Mouse (Mus musculus): ENCODE data around the gene Slc4a8. TPM values are rescaled to one million over a fixed set of nuclear protein-coding genes. Genes with fewer than 3 reads are reported as not detected.

Slc4a8 gene
- total RNA-seq (2021), result 1 to 10 TPM; 6.1 to 7.9 TPM
- long read RNA-seq, experiment 1, partial matches to known transcripts, result 1 of 3 reads
- long read RNA-seq, experiment 1, other reads (novel, unspliced or antisense), result 2 of 3 reads
- long read RNA-seq, experiment 2, partial matches to known transcripts, result 0 of 1 reads
- long read RNA-seq, experiment 2, other reads (novel, unspliced or antisense), result 1 of 1 reads

DNA sequence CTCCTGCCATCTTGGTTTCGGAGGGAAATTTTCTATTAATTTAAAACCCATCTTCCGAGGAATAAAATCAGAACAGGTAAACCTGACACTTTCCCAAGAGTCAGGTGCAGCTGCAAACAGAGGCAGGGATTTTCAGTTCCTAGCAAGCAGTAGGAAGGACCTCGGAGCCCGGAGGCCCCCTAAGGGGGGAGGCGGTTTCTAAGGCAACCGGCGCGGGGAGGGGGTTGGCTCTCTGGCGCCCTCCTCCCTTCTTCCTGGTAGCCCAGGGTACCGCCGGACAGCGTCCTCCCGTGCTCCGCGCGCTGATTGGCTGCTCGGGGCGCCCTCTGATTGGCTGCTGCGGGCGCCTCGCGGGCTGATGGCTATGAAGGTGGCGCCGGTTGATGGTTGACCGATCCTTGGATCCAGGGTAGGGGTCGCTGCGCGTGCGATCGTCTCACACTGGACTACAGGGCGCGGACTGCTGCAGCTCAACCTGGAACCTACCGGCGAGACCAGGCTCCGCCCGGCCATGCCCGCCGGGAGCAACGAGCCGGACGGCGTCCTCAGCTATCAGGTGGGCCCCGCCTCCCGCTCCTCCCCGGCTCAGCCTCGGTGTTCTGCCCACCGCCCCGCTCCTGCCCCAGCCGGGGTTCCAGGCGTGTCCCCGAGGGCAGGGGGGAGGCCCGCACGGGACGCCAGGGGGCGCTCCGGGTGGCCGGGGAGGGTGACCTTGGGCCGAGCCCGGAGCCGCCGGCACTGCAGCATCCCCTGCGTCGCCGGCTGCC, at the start of gene Slc4a8:
Slc4a8 (plus strand) TSS at position 329 of the 767 bp plus-strand sequence.
- DNase-seq, result peak; percentile 92 to 93

DNA sequence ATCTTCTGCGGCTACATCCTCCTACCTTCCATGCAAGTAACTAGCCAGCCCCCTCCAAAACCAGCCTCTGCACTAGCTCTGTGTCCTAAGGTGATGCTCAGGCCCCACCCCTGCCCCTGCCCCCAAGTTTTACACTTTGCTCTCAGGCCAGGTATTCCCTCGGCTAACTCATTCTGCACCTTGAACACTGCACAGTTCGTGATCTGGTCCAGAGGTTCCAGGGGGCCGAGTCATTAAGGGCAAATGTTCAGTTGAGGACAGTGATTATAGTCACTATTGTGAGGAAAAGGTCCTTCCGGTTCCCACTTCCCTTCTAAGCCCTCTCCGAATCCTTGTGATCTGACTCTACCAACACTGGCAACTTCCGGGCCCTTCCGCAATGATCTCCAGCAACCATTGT, 47.1 kb upstream of the Slc4a8 start:
- DNase-seq, result no peak

DNA sequence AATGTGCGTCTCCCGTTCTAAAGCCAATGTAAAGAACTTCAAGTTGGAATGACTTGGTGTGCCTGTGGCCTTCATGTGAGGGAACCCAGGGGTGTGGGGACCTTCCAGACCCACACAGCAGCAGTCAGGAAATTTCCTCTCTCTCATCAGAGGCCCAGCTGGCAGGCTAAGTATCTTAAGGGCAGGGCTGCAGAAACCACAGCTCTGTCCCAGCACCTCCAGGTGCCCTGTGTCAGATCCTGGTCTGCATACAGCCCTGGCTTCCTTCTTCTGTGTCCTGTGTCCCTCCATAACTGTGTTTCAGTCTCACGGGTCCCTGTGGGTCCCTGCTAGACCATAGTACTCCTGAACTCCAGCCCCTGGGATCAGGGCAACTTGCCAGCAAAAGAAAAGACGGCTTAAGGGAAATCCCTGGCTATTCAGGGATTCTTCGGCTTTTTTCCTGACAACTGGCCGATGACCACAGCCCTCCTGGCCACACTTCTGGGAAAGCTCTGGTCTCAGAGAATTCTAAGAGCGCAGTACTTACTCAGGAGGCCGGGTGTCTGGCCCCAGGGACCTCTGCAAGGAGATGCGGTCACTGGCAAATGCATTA, 46.1 kb upstream of the Slc4a8 start:
- DNase-seq, result no peak

DNA sequence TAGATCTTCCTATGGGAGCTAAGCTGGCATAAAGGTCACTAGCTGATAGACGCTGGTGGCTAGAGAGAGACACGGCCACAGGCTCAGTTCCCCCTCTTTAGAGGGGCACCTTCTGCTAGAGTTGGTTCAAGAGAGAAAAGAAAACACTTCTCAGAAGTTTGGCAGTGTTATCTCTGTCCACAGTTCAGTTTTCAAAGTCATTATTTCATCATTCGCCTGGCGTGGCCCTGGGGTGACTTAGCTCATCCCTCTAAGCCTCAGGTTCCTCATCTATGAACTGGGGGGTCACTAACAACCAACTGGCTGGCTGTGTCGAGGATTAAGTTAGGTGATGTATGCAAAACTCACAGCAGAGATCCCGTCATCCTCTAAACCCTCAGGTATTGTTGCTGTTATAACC, 43.6 kb upstream of the Slc4a8 start:
- no peak for DNase-seq

DNA sequence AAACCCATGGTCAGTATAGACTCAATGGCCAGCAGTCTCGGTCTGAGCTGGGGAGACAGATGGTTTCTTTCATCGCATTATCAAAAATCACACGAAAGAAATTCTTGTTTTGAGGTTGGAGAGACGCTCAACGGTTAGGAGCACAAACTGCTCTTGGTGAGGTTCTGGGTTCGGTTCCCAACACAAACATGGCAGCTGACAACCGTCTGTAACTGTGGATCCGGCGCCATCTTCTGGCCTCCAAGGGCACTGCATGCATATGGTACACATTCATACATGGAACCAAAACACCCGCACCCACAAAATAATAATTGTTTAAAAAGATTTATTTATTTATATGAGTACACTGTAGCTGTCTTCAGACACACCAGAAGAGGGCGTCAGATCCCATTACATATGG, 43.0 kb upstream of the Slc4a8 start:
- no peak for DNase-seq

DNA sequence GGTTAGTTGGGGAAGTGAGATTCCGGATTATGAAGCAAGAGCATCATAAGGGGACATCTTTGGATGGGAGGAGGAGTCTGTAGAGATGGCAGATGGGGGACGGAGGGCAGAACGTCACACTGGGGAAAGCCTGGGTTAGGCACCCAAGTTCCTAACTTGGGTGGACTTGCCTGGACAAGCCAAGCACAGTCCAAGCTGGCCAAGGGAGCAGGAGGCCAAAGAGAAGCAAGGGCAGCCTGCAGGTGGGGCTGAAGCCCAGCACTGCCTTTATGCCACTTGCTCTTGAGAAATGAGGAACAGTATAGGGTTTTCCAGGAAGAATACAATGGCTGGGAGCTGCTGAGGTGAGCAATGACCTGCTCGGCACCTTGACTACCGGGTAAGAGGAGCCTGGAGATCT, 42.3 kb upstream of the Slc4a8 start:
- no peak for DNase-seq

DNA sequence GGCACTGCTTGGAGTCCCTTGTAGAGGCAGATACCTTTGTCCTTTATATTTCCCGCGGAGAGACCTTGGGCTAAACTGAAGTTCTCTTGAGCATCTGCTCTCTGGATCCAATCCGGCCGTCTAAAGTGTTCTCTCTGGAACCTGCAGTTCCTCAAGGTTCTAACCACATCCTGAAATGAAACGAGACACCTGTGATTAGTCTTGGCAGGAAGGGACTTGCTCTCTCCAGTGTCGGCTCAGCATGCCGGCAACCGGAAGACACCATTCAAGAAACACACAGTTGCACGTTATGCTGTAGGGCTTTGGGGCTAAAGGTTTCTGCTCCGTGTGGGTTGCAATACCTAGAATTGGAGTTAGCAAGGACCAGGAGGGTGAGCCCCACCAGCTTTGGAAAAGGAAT, 41.5 kb upstream of the Slc4a8 start:
- DNase-seq, result no peak

DNA sequence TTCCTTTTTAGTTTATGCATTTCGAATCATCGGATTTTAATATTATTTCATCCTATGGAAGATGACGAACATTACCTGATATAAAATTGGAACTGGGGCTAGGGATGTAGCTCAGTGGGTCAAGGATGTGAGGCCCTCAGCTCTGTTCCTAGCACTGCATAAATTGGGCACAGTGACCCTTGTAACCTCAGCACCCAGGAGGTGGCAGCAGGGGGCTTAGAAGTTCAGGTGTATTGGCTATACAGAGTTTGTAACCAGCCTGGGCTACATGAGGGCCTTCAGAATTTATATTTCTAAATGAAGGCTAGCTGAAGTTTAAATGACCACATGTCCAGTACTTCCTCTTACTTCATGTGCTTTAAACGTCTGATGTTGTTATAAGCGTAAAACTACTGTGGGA, 40.1 kb upstream of the Slc4a8 start:
- DNase-seq, result no peak

DNA sequence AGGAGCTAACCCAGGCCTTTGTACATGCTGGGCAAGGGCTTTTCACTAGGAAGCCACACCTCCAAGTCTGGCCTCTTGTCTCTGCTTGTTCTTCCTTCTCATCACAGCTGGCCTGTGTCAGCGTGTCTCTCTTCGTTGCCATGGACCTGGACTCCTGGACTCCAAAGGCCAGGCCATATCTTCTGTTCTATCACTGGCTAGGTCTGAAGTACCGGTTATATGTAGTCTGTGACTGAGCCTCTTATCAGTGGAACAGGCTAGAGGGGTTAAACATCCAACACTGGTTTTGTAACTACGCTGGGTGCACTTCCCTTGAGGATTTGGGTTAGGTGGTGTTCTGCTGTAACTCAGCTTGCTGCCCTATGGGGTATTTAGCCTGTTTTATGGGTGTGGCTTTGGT, 39.5 kb upstream of the Slc4a8 start:
- DNase-seq, result no peak

DNA sequence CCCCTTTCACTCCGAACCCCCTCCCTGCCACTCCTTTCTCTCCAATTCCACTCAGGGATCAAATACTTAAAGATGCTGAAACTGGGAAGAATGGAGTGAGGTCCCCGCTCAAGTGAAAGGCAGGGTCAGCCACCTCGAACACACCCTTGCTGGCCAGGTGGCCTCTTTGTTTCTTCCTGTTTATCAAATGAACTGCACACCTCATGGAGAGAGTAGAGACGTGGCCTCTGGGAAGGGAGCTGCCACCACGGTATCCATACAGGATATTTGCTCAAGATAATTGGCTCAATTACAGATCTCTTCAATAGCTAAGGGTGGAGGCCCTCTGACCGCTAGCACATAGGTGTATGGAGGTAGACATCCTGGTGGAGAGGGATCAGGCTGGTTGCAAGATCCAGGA, 39.0 kb upstream of the Slc4a8 start:
- no peak for DNase-seq

DNA sequence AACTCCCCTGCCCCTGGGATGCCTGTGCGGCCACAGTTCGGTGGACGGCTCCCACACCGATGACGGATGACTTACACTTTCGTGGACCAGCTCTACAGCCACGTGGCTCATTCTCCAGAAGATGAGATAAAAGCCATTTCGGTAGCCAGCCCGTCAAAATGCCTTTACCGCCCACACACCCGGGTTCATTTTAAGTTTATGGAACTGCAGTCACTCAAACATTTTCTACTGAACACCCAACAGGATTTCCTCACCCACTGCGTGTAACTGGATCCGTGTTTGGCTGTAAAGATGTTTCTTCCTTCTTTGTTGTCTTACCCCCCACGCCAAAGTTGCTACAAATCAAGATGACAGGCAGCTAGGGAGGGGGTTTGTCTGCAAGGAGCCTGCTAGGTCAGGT, 38.0 kb upstream of the Slc4a8 start:
- DNase-seq, result no peak

DNA sequence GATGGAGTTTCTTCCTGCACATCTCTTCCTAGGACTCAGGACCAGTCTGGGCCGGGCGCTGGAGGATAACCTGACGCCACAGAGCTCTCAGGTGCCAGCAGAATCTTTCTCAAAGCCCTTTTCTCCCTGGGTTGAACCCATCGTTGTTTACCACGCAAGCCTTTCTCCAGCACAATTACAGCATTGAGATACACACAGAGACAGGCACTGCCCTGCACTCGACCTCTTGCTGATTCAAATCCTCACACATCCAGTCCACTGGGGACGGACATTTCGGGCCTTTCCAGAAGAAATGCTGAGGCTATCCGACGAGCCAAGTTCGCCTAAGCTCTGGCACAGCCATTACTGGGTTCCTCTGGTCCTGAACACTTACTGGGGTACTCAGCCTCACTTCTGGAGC, 34.8 kb upstream of the Slc4a8 start:
- no peak for DNase-seq

DNA sequence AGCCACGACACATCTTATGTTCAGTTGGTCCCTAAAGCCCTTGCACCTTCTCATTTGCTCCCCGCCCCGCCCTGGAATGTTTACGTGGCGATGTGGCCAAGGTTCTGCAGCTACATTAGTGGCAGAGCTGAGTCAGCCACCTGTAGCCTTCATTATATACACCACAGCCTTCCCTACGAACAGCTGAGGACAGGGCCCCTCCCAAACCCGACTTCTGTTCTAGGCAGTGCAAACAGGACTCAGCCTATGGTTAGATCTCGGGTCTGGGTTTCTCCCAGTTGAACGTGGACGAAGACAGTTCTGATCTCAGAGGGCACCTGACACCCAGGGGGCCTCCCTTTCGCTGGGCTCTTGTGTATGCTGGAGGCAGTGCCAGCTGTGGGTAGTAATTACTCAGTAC, 33.7 kb upstream of the Slc4a8 start:
- no peak for DNase-seq

DNA sequence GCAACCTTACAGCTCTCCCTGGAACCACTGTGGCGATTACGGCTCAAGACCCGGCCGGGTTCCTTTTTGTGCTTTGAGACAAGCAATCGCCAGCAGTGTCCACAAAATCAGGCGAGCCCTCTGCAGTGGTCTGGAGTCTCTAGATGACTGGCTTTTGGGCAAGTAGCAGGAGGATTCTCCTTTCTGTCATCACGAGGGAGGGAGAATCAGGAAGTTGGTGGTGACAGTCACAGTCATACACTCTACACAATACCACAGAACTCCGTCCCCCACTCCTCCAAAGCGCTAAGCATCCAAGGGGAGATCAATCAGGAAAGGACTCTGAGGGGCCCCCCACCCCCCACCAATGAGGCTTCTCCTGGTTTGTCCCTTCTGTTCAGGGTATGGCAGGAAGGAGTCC, 33.0 kb upstream of the Slc4a8 start:
- no peak for DNase-seq

DNA sequence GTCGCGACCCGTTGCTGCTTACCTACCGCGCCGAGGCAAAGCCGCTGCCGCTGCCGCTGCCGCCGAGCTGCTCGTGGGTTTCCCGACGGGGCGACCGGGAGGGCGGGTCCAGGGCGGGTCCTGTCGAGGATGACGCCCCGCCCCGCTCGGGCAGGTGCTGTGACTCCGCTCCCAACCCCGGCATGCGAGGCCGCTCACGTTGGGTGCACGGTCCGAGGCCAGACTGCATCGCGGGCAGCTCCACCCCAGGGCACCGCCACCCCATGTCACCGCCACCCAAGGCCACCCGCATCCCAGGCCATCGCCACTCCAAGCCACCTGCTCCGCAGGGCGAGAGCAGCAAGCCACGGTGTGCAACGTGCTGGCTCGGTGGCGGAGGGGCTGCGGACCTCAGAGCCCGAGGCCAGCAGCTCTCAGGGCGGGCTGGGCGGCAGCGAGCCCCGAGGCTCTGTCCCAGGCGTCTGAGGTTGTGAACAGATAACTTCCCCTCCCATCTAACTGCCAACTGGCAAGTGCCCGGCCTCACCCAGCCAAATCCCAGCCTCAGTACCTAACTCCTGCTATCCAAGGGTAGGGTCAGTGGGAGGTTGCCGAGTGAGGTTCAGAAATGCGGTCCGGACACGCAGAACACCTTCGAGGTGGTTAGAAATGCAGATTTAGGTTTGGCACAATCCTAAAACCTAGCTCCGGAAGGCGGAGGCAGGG, 32.1 kb upstream of the Slc4a8 start, which contains the start of gene Galnt6:
Galnt6 (minus strand) TSS at position 96 of the 705 bp plus-strand sequence.
- peak; percentile 31 to 52 for DNase-seq

DNA sequence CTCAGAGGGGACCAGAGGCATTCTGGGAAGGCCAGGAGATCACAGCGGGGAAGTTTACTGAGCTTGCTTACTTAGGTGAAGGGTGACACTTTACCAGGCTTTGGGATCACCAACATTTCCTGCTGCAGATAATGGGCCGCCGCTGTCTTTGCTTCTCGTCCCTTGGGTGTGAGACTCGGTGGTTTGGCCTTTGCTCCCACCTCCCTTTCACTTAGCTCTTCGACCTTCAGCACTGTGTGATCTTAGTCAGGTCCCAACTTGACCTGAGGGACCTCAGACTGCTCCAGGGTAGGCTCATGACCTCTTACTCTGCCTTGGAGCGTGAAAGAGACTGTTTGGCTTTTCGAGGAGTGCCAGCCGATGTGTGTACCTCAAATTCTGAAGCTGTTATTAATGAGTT, 30.5 kb upstream of the Slc4a8 start:
- DNase-seq, result no peak

DNA sequence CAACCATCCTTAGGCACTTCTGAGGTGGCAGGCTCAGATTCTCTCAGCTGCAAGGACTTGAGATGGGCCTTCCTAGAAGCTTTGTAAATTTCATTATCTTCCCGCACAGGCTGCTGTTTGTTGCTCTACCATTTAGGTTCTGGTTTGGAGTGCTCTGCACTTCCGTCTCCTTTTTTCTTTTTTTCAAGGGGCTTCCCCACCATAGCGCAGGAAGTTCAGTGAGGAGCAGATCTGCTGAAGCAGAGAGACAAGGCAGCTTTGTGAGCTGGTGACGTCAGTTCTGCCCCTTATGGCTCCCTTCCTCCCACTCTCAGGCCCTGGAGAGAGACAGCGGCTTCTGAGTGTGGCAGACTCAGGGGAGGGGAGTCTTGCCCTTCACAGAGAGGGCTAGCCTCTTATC, 29.0 kb upstream of the Slc4a8 start:
- peak in 1 of 2 experiments; percentile 16 for DNase-seq

DNA sequence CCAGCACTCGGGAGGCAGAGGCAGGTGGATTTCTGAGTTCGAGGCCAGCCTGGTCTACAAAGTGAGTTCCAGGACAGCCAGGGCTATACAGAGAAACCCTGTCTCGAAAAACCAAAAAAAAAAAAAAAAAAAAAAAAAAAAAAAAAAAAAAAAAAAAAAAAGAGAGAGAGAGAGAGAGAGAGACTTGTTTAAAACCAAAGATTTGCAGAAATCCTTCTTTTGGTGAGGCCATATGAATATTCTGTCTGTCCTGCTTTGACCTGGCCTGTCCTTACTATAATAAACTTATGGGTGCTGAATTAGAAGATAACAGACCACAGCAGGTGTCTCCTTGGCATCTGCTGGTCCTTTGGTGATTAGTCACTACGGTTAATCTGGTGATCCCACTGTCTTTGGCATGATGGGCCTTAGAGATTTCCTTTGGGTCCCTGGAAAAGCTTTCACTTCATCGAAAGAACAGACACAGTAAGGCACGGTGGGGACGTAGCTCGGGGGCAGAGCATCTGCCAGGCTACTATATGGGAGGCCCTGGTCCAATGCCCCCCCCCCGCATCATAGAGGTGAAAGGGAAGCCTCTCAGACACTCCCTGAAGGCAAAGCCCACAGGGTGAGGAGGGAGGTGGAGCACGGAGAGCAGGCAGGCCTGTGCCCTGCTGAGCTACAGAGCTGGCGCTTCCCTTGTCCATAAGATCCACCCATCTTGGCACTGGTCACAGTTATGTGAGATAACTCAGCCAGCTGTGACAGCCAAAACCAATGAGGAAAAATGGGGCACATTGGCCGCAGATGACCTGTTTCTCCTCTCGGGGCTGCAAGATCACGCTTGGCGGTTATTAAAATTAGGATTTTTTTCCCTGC, 26.2 kb upstream of the Slc4a8 start:
- DNase-seq, result peak in 1 of 2 experiments; percentile 37

DNA sequence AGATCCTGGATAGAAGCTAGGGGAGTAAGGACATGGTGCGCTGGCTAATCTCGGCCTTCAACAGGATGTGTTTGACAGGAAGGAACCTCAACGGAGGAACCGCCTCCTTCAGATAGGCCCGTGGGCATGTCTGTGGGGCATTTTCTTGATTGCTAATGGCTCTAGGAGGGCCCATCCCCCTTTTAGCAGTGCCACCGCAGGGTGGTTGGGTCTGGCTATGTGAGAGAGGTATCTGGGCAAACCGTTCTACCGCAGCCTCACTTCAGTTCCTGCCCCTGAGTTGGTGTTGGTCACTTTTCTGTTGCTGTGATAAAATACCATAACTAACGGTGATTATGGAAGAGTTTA, 25.6 kb upstream of the Slc4a8 start:
- DNase-seq, result no peak

DNA sequence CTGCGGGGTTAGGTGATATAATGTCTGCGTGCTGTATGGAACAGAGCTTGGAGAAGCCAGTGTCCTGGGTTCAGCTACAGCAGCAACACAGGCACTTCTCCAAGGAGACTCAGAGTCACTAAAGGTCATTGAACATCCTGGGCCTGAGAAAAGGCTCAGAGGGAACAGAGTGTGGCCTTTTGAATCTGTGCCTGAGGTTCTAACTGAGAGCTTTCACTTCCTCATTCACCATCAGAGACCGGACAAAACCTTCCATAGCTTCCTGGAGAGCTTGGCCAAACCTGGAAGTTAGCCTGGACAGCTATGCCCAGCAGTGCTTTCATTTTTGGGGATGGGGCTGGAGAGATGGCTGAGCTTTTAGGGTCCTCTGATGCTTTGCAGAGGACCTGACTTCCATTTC, 23.9 kb upstream of the Slc4a8 start:
- DNase-seq, result no peak

DNA sequence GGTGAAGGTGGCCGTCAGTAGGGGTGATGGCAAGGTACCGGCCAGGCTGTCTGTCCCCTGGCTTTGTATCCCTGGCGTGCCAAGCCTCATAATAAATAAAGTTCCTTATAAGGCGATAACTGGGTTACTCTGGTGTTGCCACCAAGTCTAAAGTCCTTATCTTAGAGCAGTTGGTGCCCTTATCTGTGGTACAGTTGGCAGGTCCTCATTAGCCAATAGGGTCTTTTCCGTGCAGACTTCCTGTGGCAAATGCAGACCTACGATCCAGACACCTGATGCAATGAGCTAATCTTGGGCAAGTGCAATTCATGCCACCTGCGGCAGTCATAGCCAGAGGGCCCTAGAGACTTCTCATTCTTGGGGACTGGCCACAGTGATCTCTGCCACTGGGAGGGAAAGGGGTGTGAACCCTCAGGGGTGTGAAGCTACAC, 23.2 kb upstream of the Slc4a8 start:
- no peak for DNase-seq

DNA sequence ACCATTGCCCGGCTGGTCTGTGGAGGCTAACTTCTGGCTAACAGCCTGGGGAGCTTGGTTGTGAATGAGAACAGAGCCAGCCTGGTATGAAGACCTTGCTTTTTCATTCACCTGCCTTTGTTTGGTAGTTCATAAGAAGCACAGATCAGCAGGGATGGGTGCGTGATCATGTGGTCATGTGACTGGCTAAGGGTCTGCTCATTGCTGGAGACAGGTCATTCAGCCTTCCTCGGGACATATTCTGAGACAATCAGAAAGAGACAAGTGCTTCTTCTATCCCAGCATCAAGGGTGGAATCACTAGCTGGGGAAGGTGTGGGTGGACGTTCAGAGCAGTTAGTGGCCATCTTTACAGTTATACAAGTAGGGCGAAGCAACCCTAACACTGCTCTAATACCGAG, 22.1 kb upstream of the Slc4a8 start:
- no peak for DNase-seq

All from adrenal gland, postnatal 36 days (tissue).